Mouse (Mus musculus): ENCODE measurements around the gene Rap1gap.

Rap1gap gene

GRCm38 (mm10) chr4:137740350-137740749 is 75.8 kb downstream of the Rap1gap start:
- CTCF ChIA-PET = interaction anchor here (1.0 kb wide), 1 partner anchor 8 kb away, joined by 3 read pairs; no protein-coding TSS in a partner anchor

- CTCF ChIA-PET = no interaction called here
Measured at GRCm38 (mm10) chr4:137743791-137744190, 79.3 kb downstream of the Rap1gap start.

GRCm38 (mm10) chr4:137744433-137744918 is 80.0 kb downstream of the Rap1gap start:
- CTCF ChIA-PET = no interaction called here

GRCm38 (mm10) chr4:137747091-137747490 is 82.6 kb downstream of the Rap1gap start:
- CTCF ChIA-PET = no interaction called here

GRCm38 (mm10) chr4:137747590-137747989 is 83.1 kb downstream of the Rap1gap start:
- CTCF ChIA-PET = no interaction called here

- CTCF ChIA-PET = interaction anchor here (0.9 kb wide), 1 partner anchor 9 kb away, joined by 3 read pairs; no protein-coding TSS in a partner anchor
Measured at GRCm38 (mm10) chr4:137748726-137749125, 84.2 kb downstream of the Rap1gap start.

- CTCF ChIA-PET = no interaction called here
Measured at GRCm38 (mm10) chr4:137749680-137750079, 85.2 kb downstream of the Rap1gap start.

GRCm38 (mm10) chr4:137750121-137750520 is 85.6 kb downstream of the Rap1gap start:
- CTCF ChIA-PET = no interaction called here

- CTCF ChIA-PET = interaction anchor here (0.8 kb wide), 1 partner anchor 23 kb away, joined by 3 read pairs; no protein-coding TSS in a partner anchor
Measured at GRCm38 (mm10) chr4:137751310-137751709, 86.8 kb downstream of the Rap1gap start.

- CTCF ChIA-PET = interaction anchor here (0.8 kb wide), 1 partner anchor 24 kb away, joined by 3 read pairs; no protein-coding TSS in a partner anchor
Measured at GRCm38 (mm10) chr4:137751717-137752116, 87.2 kb downstream of the Rap1gap start.

GRCm38 (mm10) chr4:137752471-137752870 is 87.9 kb downstream of the Rap1gap start:
- CTCF ChIA-PET = no interaction called here

GRCm38 (mm10) chr4:137753199-137753598 is 88.7 kb downstream of the Rap1gap start:
- CTCF ChIA-PET = no interaction called here

- CTCF ChIA-PET = interaction anchor here (0.6 kb wide), 1 partner anchor 246 kb away, joined by 3 read pairs; no protein-coding TSS in a partner anchor
Measured at GRCm38 (mm10) chr4:137754446-137754845, 89.9 kb downstream of the Rap1gap start.

GRCm38 (mm10) chr4:137762886-137763285 is 98.4 kb downstream of the Rap1gap start:
- CTCF ChIA-PET = no interaction called here

GRCm38 (mm10) chr4:137763920-137764495 is 99.5 kb downstream of the Rap1gap start:
- CTCF ChIA-PET = interaction anchor here (0.7 to 1.0 kb wide), 2 partner anchors 31 to 70 kb away, joined by 3 to 4 read pairs; no protein-coding TSS in a partner anchor

GRCm38 (mm10) chr4:137764621-137765020 is 100.1 kb downstream of the Rap1gap start:
- CTCF ChIA-PET = interaction anchor here (0.7 to 1.0 kb wide), 2 partner anchors 30 to 71 kb away, joined by 3 to 4 read pairs; no protein-coding TSS in a partner anchor

GRCm38 (mm10) chr4:137765554-137765971 is 101.0 kb downstream of the Rap1gap start:
- CTCF ChIA-PET = no interaction called here

- CTCF ChIA-PET = interaction anchor here (1.0 kb wide), 1 partner anchor 23 kb away, joined by 3 read pairs; no protein-coding TSS in a partner anchor
Measured at GRCm38 (mm10) chr4:137766365-137766764, 101.8 kb downstream of the Rap1gap start.

- CTCF ChIA-PET = no interaction called here
Measured at GRCm38 (mm10) chr4:137768381-137768780, 103.9 kb downstream of the Rap1gap start.

GRCm38 (mm10) chr4:137768831-137769230 is 104.3 kb downstream of the Rap1gap start:
- CTCF ChIA-PET = no interaction called here

GRCm38 (mm10) chr4:137769635-137770034 is 105.1 kb downstream of the Rap1gap start:
- CTCF ChIA-PET = no interaction called here

GRCm38 (mm10) chr4:137770901-137771612 is 106.5 kb downstream of the Rap1gap start:
- CTCF ChIA-PET = interaction anchor here (0.6 kb wide), 1 partner anchor 367 kb away, joined by 5 read pairs; no protein-coding TSS in a partner anchor

- CTCF ChIA-PET = no interaction called here
Measured at GRCm38 (mm10) chr4:137771749-137772148, 107.2 kb downstream of the Rap1gap start.

Measured in spleen, embryonic (tissue).